Mouse (Mus musculus) left cerebral cortex, adult 2 months (tissue): ENCODE results near the gene Nxph3. TPM values are rescaled to one million over a fixed set of nuclear protein-coding genes. Genes with fewer than 3 reads are reported as not detected.

Experiments
- DNase-seq, 2 experiments: peaks; one replicate each; pipeline ENCODE4 v3.0.0; 2021 to 2022; ENCODE audit warnings: low spot score in 2 of 2, mixed read lengths in 1 of 2; ENCODE audit errors: extremely low spot score in 1 of 2
- H3K27ac ChIP-seq: fragments of 200-600 bp; 2 replicates; pipeline ENCODE4 v1.8.1; 2022
- H3K4me3 ChIP-seq: fragments of 200-600 bp; 2 replicates; pipeline ENCODE4 v1.8.1; 2022
- CTCF ChIP-seq: fragments of 200-600 bp; IDR thresholded peaks from 2 replicates; pipeline ENCODE4 v1.8.1; 2022; ENCODE audit warnings: antibody characterized with exemption, mild to moderate bottlenecking, moderate library complexity
- intact Hi-C: fragments of 180-260 bp; cut with DNase I; formaldehyde crosslinking; loops from one replicate; pipeline ENCODE4 v1.15.1; 2025
- total RNA-seq, 2 experiments: library from RNA; stranded (reverse); gene quantifications; 2 replicates each; pipeline ENCODE4 v1.2.3; 2021

Gene Nxph3
- total RNA-seq, 2 experiments from 2014 or later: 19.8 to 26.5 TPM

GRCm38 (mm10) chr11:95538378-95539104, 24.2 kb upstream of the Nxph3 start:
- Histone ChIP-seq H3K4me3 (no peak overlapping the region), H3K27ac (no peak overlapping the region)
- no peak for TF ChIP-seq CTCF
- intact Hi-C loops: no loop called here
- DNase-seq: no peak

- H3K4me3 ChIP-seq: no peak overlapping the region
- intact Hi-C loops: loop anchor here (1.0 kb wide), 2 partner anchors 53 to 116 kb away; no protein-coding TSS in a partner anchor
- DNase-seq: peak; percentile 82 to 95
- peak; percentile 100 for TF ChIP-seq CTCF
- no peak overlapping the region for H3K27ac ChIP-seq
Observed at GRCm38 (mm10) chr11:95533484-95534160, 19.3 kb upstream of the Nxph3 start.

GRCm38 (mm10) chr11:95532353-95533072, 18.1 kb upstream of the Nxph3 start:
- intact Hi-C loops: loop anchor here (1.0 kb wide), 2 partner anchors 54 to 117 kb away; no protein-coding TSS in a partner anchor
- no peak overlapping the region for H3K4me3 ChIP-seq
- no peak overlapping the region for H3K27ac ChIP-seq
- DNase-seq: no peak
- TF ChIP-seq CTCF: no peak

- Histone ChIP-seq H3K27ac (no peak overlapping the region), H3K4me3 (no peak overlapping the region)
- peak; percentile 1; the same call in 1 of the 2 replicates for TF ChIP-seq CTCF
- intact Hi-C loops: no loop called here
- no peak for DNase-seq
Observed at GRCm38 (mm10) chr11:95528231-95528630, 13.9 kb upstream of the Nxph3 start.

GRCm38 (mm10) chr11:95527307-95527706, 12.9 kb upstream of the Nxph3 start:
- Histone ChIP-seq H3K4me3 (no peak overlapping the region), H3K27ac (no peak overlapping the region)
- intact Hi-C loops: no loop called here
- no peak for TF ChIP-seq CTCF
- no peak for DNase-seq

- TF ChIP-seq CTCF: peak; percentile 88
- H3K4me3 ChIP-seq: peak overlapping the region; percentile 18; the same call in 1 of the 2 replicates
- peak; percentile 75 to 83 for DNase-seq
- intact Hi-C loops: loop anchor here (1.0 to 5.0 kb wide), 3 partner anchors 214 to 403 kb away; no protein-coding TSS in a partner anchor
- no peak overlapping the region for H3K27ac ChIP-seq
Observed at GRCm38 (mm10) chr11:95521563-95521962, 7.2 kb upstream of the Nxph3 start.

GRCm38 (mm10) chr11:95520456-95521072, 6.2 kb upstream of the Nxph3 start:
- peak; percentile 83 to 86 for DNase-seq
- H3K4me3 ChIP-seq: peak overlapping the region; percentile 1; the same call in 1 of the 2 replicates
- peak; percentile 98 for TF ChIP-seq CTCF
- intact Hi-C loops: loop anchor here (1.0 to 5.0 kb wide), 5 partner anchors 122 to 402 kb away; partner anchors contain the start of gene Slc35b1
- H3K27ac ChIP-seq: no peak overlapping the region

- TF ChIP-seq CTCF: no peak
- Histone ChIP-seq H3K27ac (no peak overlapping the region), H3K4me3 (no peak overlapping the region)
- intact Hi-C loops: loop anchor here (1.0 to 5.0 kb wide), 4 partner anchors 122 to 401 kb away; partner anchors contain the start of gene Slc35b1
- DNase-seq: no peak
Observed at GRCm38 (mm10) chr11:95519996-95520395, 5.6 kb upstream of the Nxph3 start.

GRCm38 (mm10) chr11:95519299-95519698, 4.9 kb upstream of the Nxph3 start:
- Histone ChIP-seq H3K4me3 (no peak overlapping the region), H3K27ac (no peak overlapping the region)
- DNase-seq: no peak
- TF ChIP-seq CTCF: no peak
- intact Hi-C loops: no loop called here

GRCm38 (mm10) chr11:95517162-95517561, 2.8 kb upstream of the Nxph3 start:
- intact Hi-C loops: no loop called here
- no peak overlapping the region for H3K4me3 ChIP-seq
- TF ChIP-seq CTCF: no peak
- DNase-seq: no peak
- no peak overlapping the region for H3K27ac ChIP-seq

- H3K4me3 ChIP-seq: no peak overlapping the region
- H3K27ac ChIP-seq: no peak overlapping the region
- DNase-seq: no peak
- intact Hi-C loops: no loop called here
- no peak for TF ChIP-seq CTCF
Observed at GRCm38 (mm10) chr11:95516491-95516911, 2.1 kb upstream of the Nxph3 start.
